Mouse (Mus musculus) adrenal gland, adult 10 weeks (tissue): Measurements from ENCODE around the gene Zfp655. TPM values are rescaled to one million over a fixed set of nuclear protein-coding genes. Genes with fewer than 3 reads are reported as not detected.

Experiments used
- polyA plus RNA-seq: library from polyadenylated mRNA; stranded (reverse); fragments of 350-450 nt; fragmentation: Illumina TruSeq; extraction: RNeasy Lipid Tissue Mini Kit (QIAGEN cat#74804); gene quantifications from one replicate; pipeline ENCODE4 v1.2.3, GENCODE M21; 2014; ENCODE audit warnings: low read depth, low replicate concordance

The Zfp655 gene
- polyA plus RNA-seq, result 149 TPM

GRCm38 (mm10) chr5:145231367-145231871 lies at the start of gene Zfp655:
Gene Zfp655 (plus strand): TSS chr5:145231715.

GRCm38 (mm10) chr5:145191962-145192361 lies 39.6 kb upstream of the Zfp655 start, which contains the start of gene Atp5j2:
Gene Atp5j2 (minus strand): TSS chr5:145192062.

DNA sequence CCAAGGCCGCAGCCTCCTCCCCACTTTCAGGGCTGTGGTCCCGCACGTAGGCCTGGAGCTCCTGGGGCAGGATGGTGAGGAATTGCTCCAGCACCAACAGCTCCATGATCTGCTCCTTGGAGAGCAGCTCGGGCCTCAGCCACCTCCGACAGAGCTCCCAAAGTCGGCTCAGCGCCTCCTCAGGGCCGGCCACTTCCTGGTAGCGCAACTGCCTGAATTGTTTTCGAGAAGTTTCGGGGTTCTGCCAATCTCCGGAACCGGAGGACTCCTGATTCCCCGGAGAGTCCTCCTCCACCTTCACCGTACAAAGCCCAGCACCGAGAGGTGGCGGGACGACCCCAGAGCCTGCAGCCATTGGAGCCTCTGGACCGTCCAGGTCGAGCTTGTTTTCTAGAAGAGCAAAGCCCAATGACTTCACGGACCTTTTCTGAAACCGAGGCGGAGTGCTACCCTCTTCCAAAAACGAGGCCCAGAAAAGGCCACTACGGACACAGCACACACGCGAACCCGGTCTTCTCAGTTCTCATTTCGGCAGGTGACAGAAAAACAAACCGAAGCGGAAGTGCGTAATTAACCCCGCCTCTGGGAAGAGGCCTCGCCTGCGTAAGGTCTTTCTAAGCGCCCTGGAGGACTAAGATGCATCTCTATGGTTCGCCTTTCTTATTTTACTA lies 30.1 kb upstream of the Zfp655 start, which contains the start of gene Zkscan14:
Gene Zkscan14, minus strand, starts transcription at position 548 of the 671 bp plus-strand sequence.

DNA sequence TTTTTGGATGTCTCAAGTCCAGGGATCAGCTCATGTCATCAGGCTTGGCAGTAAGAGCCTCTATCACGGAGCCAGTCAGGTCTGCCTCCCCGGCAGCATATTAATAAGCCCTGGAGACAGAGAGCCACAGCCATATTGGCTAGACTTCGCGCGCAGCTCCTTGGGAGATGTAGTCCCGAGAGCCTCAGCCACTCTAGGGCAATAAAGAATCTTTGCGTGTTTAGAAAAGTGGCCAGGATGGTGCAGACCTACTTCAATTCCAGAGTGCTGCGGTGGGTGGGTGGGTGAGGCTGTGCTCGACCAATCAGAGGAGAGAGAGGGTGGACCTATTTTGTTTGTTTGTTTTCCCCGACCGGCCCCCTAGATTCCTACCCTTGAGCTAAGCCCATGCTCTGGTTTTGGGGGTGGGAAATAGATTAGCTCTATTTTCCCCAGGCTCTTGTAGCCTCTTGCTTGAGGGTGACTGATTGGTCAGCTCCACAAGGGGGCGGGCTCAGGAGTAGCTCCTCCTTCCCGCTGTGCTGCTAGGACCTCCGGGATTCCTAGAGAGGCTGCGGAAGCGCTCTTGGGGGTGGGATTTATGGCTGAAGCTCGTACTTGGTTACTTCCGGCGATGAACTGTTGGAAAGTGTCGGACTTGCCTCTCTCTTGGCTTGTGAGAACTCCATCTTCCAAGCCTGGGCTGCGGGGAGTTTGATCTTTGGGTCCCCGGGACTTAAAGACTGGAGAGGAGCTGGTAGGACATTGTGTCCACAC lies 27.4 kb upstream of the Zfp655 start, which contains the start of gene Zkscan5:
Gene Zkscan5, plus strand, starts transcription at position 627 of the 756 bp plus-strand sequence.

GRCm38 (mm10) chr5:145280371-145281143 lies 49.0 kb downstream of the Zfp655 start, which contains the start of gene Zscan25:
Gene Zscan25 (plus strand): TSS chr5:145280500.

Other genes with a start within 250 kb of the Zfp655 start
- gene Gm4871, start 199.0 kb upstream of the Zfp655 start, polyA plus RNA-seq, result not detected
- gene 1700018F24Rik, start 188.7 kb upstream of the Zfp655 start, polyA plus RNA-seq, result not detected
- gene Arpc1a, start 147.9 kb upstream of the Zfp655 start, polyA plus RNA-seq, result 26.4 TPM
- gene Kpna7, start 147.7 kb upstream of the Zfp655 start, polyA plus RNA-seq, result not detected
- gene Arpc1b, start 117.5 kb upstream of the Zfp655 start, polyA plus RNA-seq, result 37.3 TPM
- gene Pdap1, start 91.5 kb upstream of the Zfp655 start, polyA plus RNA-seq, result 37.3 TPM
- gene Bud31, start 91.4 kb upstream of the Zfp655 start, polyA plus RNA-seq, result 293 TPM
- 2.6 TPM for gene Ptcd1, start 64.6 kb upstream of the Zfp655 start, polyA plus RNA-seq
- gene Cpsf4, start 64.5 kb upstream of the Zfp655 start, polyA plus RNA-seq, result 1.9 TPM
- gene Atp5j2, start 39.7 kb upstream of the Zfp655 start, polyA plus RNA-seq, result 22.8 TPM
- gene Zkscan14, start 29.8 kb upstream of the Zfp655 start, polyA plus RNA-seq, result 2.2 TPM
- 7.8 TPM for gene Zkscan5, start 27.2 kb upstream of the Zfp655 start, polyA plus RNA-seq
- 0.41 TPM for gene Zscan25, start 48.8 kb downstream of the Zfp655 start, polyA plus RNA-seq
- gene Cyp3a57, start 113.6 kb downstream of the Zfp655 start, polyA plus RNA-seq, result not detected
- 0.58 TPM for gene Cyp3a16, start 238.0 kb downstream of the Zfp655 start, polyA plus RNA-seq